Mouse (Mus musculus) CH12.LX (cell line): ENCODE measurements around the gene Phc1. TPM values are rescaled to one million over a fixed set of nuclear protein-coding genes. Genes with fewer than 3 reads are reported as not detected.

Experiments used
- DNase-seq: peaks from one replicate; pipeline ENCODE4 v3.0.0-alpha.2; 2013; ENCODE audit errors: extremely low read depth
- H3K27ac ChIP-seq: 2 replicates; pipeline ENCODE4 v1.5.1; 2012; ENCODE audit warnings: low read depth, mild to moderate bottlenecking, control low read depth, moderate library complexity; ENCODE audit not compliant: insufficient read depth
- H3K27me3 ChIP-seq: replicated peaks from 2 replicates; pipeline ENCODE3; 2012; ENCODE audit warnings: inconsistent platforms
- H3K36me3 ChIP-seq, 2 experiments: replicated peaks in 1 of 2; 2 replicates each; pipeline versions ENCODE3 to v1.6.1; 2012; ENCODE audit warnings: inconsistent platforms in 1 of 2, low read length in 1 of 2, mild to moderate bottlenecking in 1 of 2, mixed read lengths in 1 of 2, moderate library complexity in 1 of 2; ENCODE audit not compliant: control insufficient read depth in 1 of 2, insufficient read depth in 1 of 2
- H3K4me1 ChIP-seq, 2 experiments: 2 replicates each; pipeline ENCODE4 v1.6.1; 2012; ENCODE audit warnings: inconsistent platforms in 1 of 2, moderate library complexity in 1 of 2; ENCODE audit not compliant: insufficient read depth in 2 of 2, control insufficient read depth in 1 of 2
- H3K4me2 ChIP-seq: 2 replicates; pipeline ENCODE4 v1.6.1; 2012; ENCODE audit warnings: low read depth, mild to moderate bottlenecking, control low read depth; ENCODE audit not compliant: poor library complexity, insufficient read depth, severe bottlenecking
- H3K4me3 ChIP-seq, 3 experiments: fragments of 150-350 bp in 1 of 3; sonication (generic) in 1 of 3; replicated peaks in 1 of 3; 2 replicates each; pipeline versions ENCODE3 to v1.5.1; 2011 to 2012; ENCODE audit warnings: low read depth in 2 of 3, low read length in 2 of 3, mild to moderate bottlenecking in 2 of 3, moderate library complexity in 2 of 3, control low read depth in 1 of 3, improper control_type of control experiment in 1 of 3, inconsistent platforms in 1 of 3, mixed read lengths in 1 of 3; ENCODE audit not compliant: poor library complexity in 1 of 3
- H3K79me2 ChIP-seq: replicated peaks from 2 replicates; pipeline ENCODE4 v1.6.1; 2012; ENCODE audit warnings: mild to moderate bottlenecking, moderate library complexity; ENCODE audit not compliant: control insufficient read depth, poor library complexity, insufficient read depth, severe bottlenecking; ENCODE audit errors: extremely low read depth
- H3K9ac ChIP-seq: 2 replicates; pipeline ENCODE4 v1.6.1; 2012; ENCODE audit warnings: low read depth, mild to moderate bottlenecking, control low read depth, moderate library complexity; ENCODE audit not compliant: insufficient read depth
- H3K9me3 ChIP-seq: replicated peaks from 2 replicates; pipeline ENCODE3; 2012; ENCODE audit warnings: low read length, inconsistent platforms, mixed read lengths
- BHLHE40 ChIP-seq: IDR thresholded peaks from 2 replicates; pipeline ENCODE4 v1.6.1; 2011; ENCODE audit warnings: mild to moderate bottlenecking, low read depth, low read length, improper control_type of control experiment
- CHD1 ChIP-seq: IDR thresholded peaks from 2 replicates; pipeline ENCODE4 v1.6.1; 2012; ENCODE audit warnings: low read depth, low read length, improper control_type of control experiment, inconsistent platforms
- CHD2 ChIP-seq: IDR thresholded peaks from 2 replicates; pipeline ENCODE4 v1.6.1; 2011; ENCODE audit warnings: low read length, improper control_type of control experiment
- CTCF ChIP-seq, 2 experiments: IDR thresholded peaks in 1 of 2; conservative IDR thresholded peaks in 1 of 2; 2 replicates each; pipeline ENCODE4 v1.5.1; 2011 to 2012; ENCODE audit warnings: low read depth in 2 of 2, low read length in 2 of 2, improper control_type of control experiment in 1 of 2, inconsistent platforms in 1 of 2, mild to moderate bottlenecking in 1 of 2, moderate library complexity in 1 of 2
- E2F4 ChIP-seq: IDR thresholded peaks from 2 replicates; pipeline ENCODE4 v1.6.1; 2011; ENCODE audit warnings: low read depth, low read length, improper control_type of control experiment; ENCODE audit not compliant: insufficient replicate concordance
- ELF1 ChIP-seq: IDR thresholded peaks from 2 replicates; pipeline ENCODE4 v1.6.1; 2014; ENCODE audit warnings: low read depth, mild to moderate bottlenecking, inconsistent platforms, low read length, improper control_type of control experiment
- EP300 ChIP-seq: IDR thresholded peaks from 2 replicates; pipeline ENCODE4 v1.6.1; 2011; ENCODE audit warnings: low read length, improper control_type of control experiment
- ETS1 ChIP-seq: conservative IDR thresholded peaks from 2 replicates; pipeline ENCODE4 v1.6.1; 2012; ENCODE audit warnings: low read depth, mild to moderate bottlenecking, inconsistent platforms, low read length, improper control_type of control experiment, moderate library complexity
- GABPA ChIP-seq: IDR thresholded peaks from 2 replicates; pipeline ENCODE4 v1.6.1; 2012; ENCODE audit warnings: low read depth, low read length, improper control_type of control experiment, inconsistent platforms; ENCODE audit not compliant: insufficient replicate concordance
- HCFC1 ChIP-seq: IDR thresholded peaks from 2 replicates; pipeline ENCODE4 v1.6.1; 2012; ENCODE audit warnings: low read depth, mild to moderate bottlenecking, inconsistent platforms, low read length, improper control_type of control experiment
- IRF4 ChIP-seq: IDR thresholded peaks from 2 replicates; pipeline ENCODE4 v1.6.1; 2014; ENCODE audit warnings: low read depth, mild to moderate bottlenecking, inconsistent platforms, low read length, improper control_type of control experiment
- JUN ChIP-seq: IDR thresholded peaks from 2 replicates; pipeline ENCODE4 v1.6.1; 2011; ENCODE audit warnings: low read depth, mild to moderate bottlenecking, low read length, improper control_type of control experiment, moderate library complexity; ENCODE audit not compliant: insufficient read depth
- JUND ChIP-seq: conservative IDR thresholded peaks from 2 replicates; pipeline ENCODE4 v1.6.1; 2011; ENCODE audit warnings: low read depth, low read length, improper control_type of control experiment
- KAT2A ChIP-seq: IDR thresholded peaks from 2 replicates; pipeline ENCODE4 v1.6.1; 2012; ENCODE audit warnings: low read length, improper control_type of control experiment, inconsistent platforms; ENCODE audit not compliant: insufficient replicate concordance
- MAFK ChIP-seq: IDR thresholded peaks from 2 replicates; pipeline ENCODE4 v1.6.1; 2011; ENCODE audit warnings: low read length, improper control_type of control experiment; ENCODE audit not compliant: insufficient replicate concordance
- MAX ChIP-seq: IDR thresholded peaks from 2 replicates; pipeline ENCODE4 v1.6.1; 2011; ENCODE audit warnings: low read length, improper control_type of control experiment
- MAZ ChIP-seq: IDR thresholded peaks from 2 replicates; pipeline ENCODE4 v1.6.1; 2012; ENCODE audit warnings: low read depth, mild to moderate bottlenecking, inconsistent platforms, low read length, improper control_type of control experiment, moderate library complexity
- MEF2A ChIP-seq: IDR thresholded peaks from 2 replicates; pipeline ENCODE4 v1.6.1; 2014; ENCODE audit warnings: low read depth, mild to moderate bottlenecking, inconsistent platforms, low read length, improper control_type of control experiment, borderline replicate concordance
- MXI1 ChIP-seq: IDR thresholded peaks from 2 replicates; pipeline ENCODE4 v1.6.1; 2011; ENCODE audit warnings: mild to moderate bottlenecking, low read depth, low read length, improper control_type of control experiment
- MYC ChIP-seq: IDR thresholded peaks from 2 replicates; pipeline ENCODE4 v1.6.1; 2011; ENCODE audit warnings: low read depth, mild to moderate bottlenecking, improper control_type of control experiment, low read length
- NELFE ChIP-seq: IDR thresholded peaks from 2 replicates; pipeline ENCODE4 v1.6.1; 2011; ENCODE audit warnings: low read depth, low read length, improper control_type of control experiment
- NRF1 ChIP-seq: IDR thresholded peaks from 2 replicates; pipeline ENCODE4 v1.6.1; 2014; ENCODE audit warnings: low read depth, mild to moderate bottlenecking, inconsistent platforms, low read length, improper control_type of control experiment, moderate library complexity
- PAX5 ChIP-seq: IDR thresholded peaks from 2 replicates; pipeline ENCODE4 v1.6.1; 2012; ENCODE audit warnings: low read length, inconsistent platforms, mixed read lengths
- POLR2A ChIP-seq: IDR thresholded peaks from 2 replicates; pipeline ENCODE4 v1.6.1; 2011; ENCODE audit warnings: low read depth, mild to moderate bottlenecking, improper control_type of control experiment, low read length
- POLR2AphosphoS2 ChIP-seq: IDR thresholded peaks from 2 replicates; pipeline ENCODE4 v1.6.1; 2011; ENCODE audit warnings: low read depth, low read length, improper control_type of control experiment
- RAD21 ChIP-seq: IDR thresholded peaks from 2 replicates; pipeline ENCODE4 v1.6.1; 2011; ENCODE audit warnings: low read depth, mild to moderate bottlenecking, low read length, improper control_type of control experiment, moderate library complexity
- RCOR1 ChIP-seq: conservative IDR thresholded peaks from 2 replicates; pipeline ENCODE4 v1.6.1; 2012; ENCODE audit warnings: low read depth, mild to moderate bottlenecking, inconsistent platforms, low read length, improper control_type of control experiment
- SIN3A ChIP-seq: IDR thresholded peaks from 2 replicates; pipeline ENCODE4 v1.6.1; 2012; ENCODE audit warnings: low read length, improper control_type of control experiment, inconsistent platforms
- SMC3 ChIP-seq: IDR thresholded peaks from 2 replicates; pipeline ENCODE4 v1.6.1; 2011; ENCODE audit warnings: low read depth, low read length, improper control_type of control experiment
- TBP ChIP-seq: conservative IDR thresholded peaks from 2 replicates; pipeline ENCODE4 v1.6.1; 2011; ENCODE audit warnings: low read depth, low read length, improper control_type of control experiment
- TCF12 ChIP-seq: IDR thresholded peaks from 2 replicates; pipeline ENCODE4 v1.6.1; 2014; ENCODE audit warnings: low read depth, mild to moderate bottlenecking, inconsistent platforms, low read length, improper control_type of control experiment
- UBTF ChIP-seq: IDR thresholded peaks from 2 replicates; pipeline ENCODE4 v1.6.1; 2012; ENCODE audit warnings: low read depth, mild to moderate bottlenecking, inconsistent platforms, low read length, improper control_type of control experiment, moderate library complexity
- USF1 ChIP-seq: IDR thresholded peaks from 2 replicates; pipeline ENCODE4 v1.6.1; 2014; ENCODE audit warnings: low read depth, mild to moderate bottlenecking, inconsistent platforms, low read length, improper control_type of control experiment
- USF2 ChIP-seq: conservative IDR thresholded peaks from 2 replicates; pipeline ENCODE4 v1.6.1; 2011; ENCODE audit warnings: low read depth, low read length, improper control_type of control experiment
- ZC3H11A ChIP-seq: IDR thresholded peaks from 2 replicates; pipeline ENCODE4 v1.6.1; 2012; ENCODE audit warnings: low read depth, mild to moderate bottlenecking, inconsistent platforms, low read length, improper control_type of control experiment
- ZKSCAN1 ChIP-seq: IDR thresholded peaks from 2 replicates; pipeline ENCODE4 v1.6.1; 2012; ENCODE audit warnings: low read depth, inconsistent platforms, low read length, improper control_type of control experiment, borderline replicate concordance
- ZMIZ1 ChIP-seq: IDR thresholded peaks from 2 replicates; pipeline ENCODE4 v1.6.1; 2012; ENCODE audit warnings: low read depth, mild to moderate bottlenecking, inconsistent platforms, low read length, improper control_type of control experiment
- ZNF384 ChIP-seq: IDR thresholded peaks from 2 replicates; pipeline ENCODE4 v1.6.1; 2012; ENCODE audit warnings: low read depth, low read length, improper control_type of control experiment, inconsistent platforms
- dilution Hi-C: fragments of 300-500 bp; cut with MboI; formaldehyde crosslinking; loops from 2 replicates; pipeline ENCODE4 v1.14.3; 2020; ENCODE audit warnings: low sequenced_read_pairs; ENCODE audit not compliant: extremely low pct_unique_long_range_greater_than_20kb, extremely low pct_ligation_motif_present
- in situ Hi-C: fragments of 300-500 bp; cut with MboI; formaldehyde crosslinking; loops from 3 replicates; pipeline ENCODE4 v1.14.3; 2019; ENCODE audit warnings: low sequenced_read_pairs, low pct_ligation_motif_present, low pct_unique_long_range_greater_than_20kb, mixed read lengths
- polyA plus RNA-seq: library from polyadenylated mRNA; unstranded; fragments of >175 nt; gene quantifications from 2 replicates; pipeline ENCODE4 v1.2.1, GENCODE M21; 2012; ENCODE audit warnings: low read depth; ENCODE audit not compliant: insufficient read length
- total RNA-seq, 2 experiments: library from RNA; depleted of rRNA; stranded (reverse); fragments of 300-350 nt in 1 of 2; fragments of >200 nt in 1 of 2; gene quantifications; 2 replicates each; pipeline ENCODE4 v1.2.3; 2012 to 2014

Gene Phc1
- total and polyA plus RNA-seq, 3 experiments = 2.9 to 13.8 (median 6.5) TPM

DNA sequence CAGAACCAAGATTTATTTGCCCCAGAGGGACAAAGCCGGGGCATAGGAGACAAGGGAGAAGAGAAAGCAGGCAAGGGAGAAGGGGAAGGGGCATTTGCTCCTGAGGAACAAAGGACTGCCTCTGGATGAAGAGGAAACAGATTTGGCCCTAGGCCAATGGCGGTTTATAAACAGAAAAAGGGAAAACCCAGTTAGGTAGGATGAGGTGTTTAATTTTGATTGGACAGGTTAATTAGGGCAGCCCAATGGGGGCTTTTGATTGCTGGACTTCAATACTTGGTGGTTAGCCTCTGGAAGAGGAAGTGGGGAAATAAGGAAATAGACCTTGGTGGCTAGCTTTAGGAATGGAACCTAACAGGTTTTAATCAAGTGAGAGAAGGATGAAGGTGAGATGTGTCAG lies 48.2 kb downstream of the Phc1 start:
- peak overlapping the region; percentile 77 for H3K4me2 ChIP-seq
- no peaks in the 10 kb centered on the region for H3K27me3 ChIP-seq
- no peaks in the 10 kb centered on the region for H3K9me3 ChIP-seq
- dilution Hi-C loops = no loop called here
- in situ Hi-C loops = no loop called here
- H3K36me3 ChIP-seq = no peaks in the 10 kb centered on the region
- H3K79me2 ChIP-seq = peaks cover 5% of the 10 kb centered on the region; the same call in 1 of the 2 replicates
- TF ChIP-seq HCFC1 (peak; percentile 34; the same call in 1 of the 2 replicates), TBP (peak; percentile 84; the same call in 1 of the 2 replicates), MEF2A (peak; percentile 48; the same call in 1 of the 2 replicates), MAZ (no peak), ZC3H11A (no peak), E2F4 (no peak), POLR2A (peak; percentile 41; the same call in 1 of the 2 replicates), CHD1 (no peak), ZNF384 (no peak), RAD21 (no peak), NELFE (0 out of 2 replicates have a peak, but pooled peaks have one; percentile 29), EP300 (peak; percentile 49), CHD2 (0 out of 2 replicates have a peak, but pooled peaks have one; percentile 31), CTCF (conservative IDR thresholded peaks at IDR 0.05 in 1 of 2, IDR thresholded peaks at IDR 0.05 in 1 of 2; ENCODE audit: low read depth in 2 of 2, low read length in 2 of 2) (no peak), RCOR1 (peak; percentile 67; the same call in 1 of the 2 replicates), MAFK (0 out of 2 replicates have a peak, but pooled peaks have one; percentile 16), TCF12 (0 out of 2 replicates have a peak, but pooled peaks have one; percentile 42), MAX (no peak), IRF4 (peak; percentile 29; the same call in 1 of the 2 replicates), USF1 (no peak), SMC3 (no peak), PAX5 (no peak), GABPA (no peak), UBTF (no peak), POLR2AphosphoS2 (no peak), BHLHE40 (0 out of 2 replicates have a peak, but pooled peaks have one; percentile 11), NRF1 (no peak), SIN3A (0 out of 2 replicates have a peak, but pooled peaks have one; percentile 25), ETS1 (peak; percentile 24; the same call in 1 of the 2 replicates), KAT2A (no peak), MXI1 (no peak), JUND (peak; percentile 21; the same call in 1 of the 2 replicates), ELF1 (peak; percentile 68), ZMIZ1 (peak; percentile 50; the same call in 1 of the 2 replicates), MYC (no peak), ZKSCAN1 (no peak), JUN (no peak; the same call in 1 of the 2 replicates), USF2 (no peak)
- peak; percentile 73 for DNase-seq
- H3K4me1 ChIP-seq = peaks cover 18 to 61% of the 10 kb centered on the region in 2 experiments
- H3K9ac ChIP-seq = peak overlapping the region; percentile 32; the same call in 1 of the 2 replicates
- H3K4me3 ChIP-seq = peak overlapping the region in 2 of 3 experiments; percentile 9 to 44
- H3K27ac ChIP-seq = peak overlapping the region; percentile 72; the same call in 1 of the 2 replicates
